Mouse (Mus musculus): ENCODE measurements around the gene Gm382.

Gene Gm382

GRCm38 (mm10) chrX:127039672-127040071 is at the start of gene Gm382:
Gene Gm382, plus strand, starts transcription at chrX:127039972.
- no peak for DNase-seq

- DNase-seq = no peak
These were observed 30.4 kb downstream of the Gm382 start for GRCm38 (mm10) chrX:127070179-127070578.

- no peak for DNase-seq
These were observed 51.5 kb downstream of the Gm382 start for GRCm38 (mm10) chrX:127091282-127091681.

DNA sequence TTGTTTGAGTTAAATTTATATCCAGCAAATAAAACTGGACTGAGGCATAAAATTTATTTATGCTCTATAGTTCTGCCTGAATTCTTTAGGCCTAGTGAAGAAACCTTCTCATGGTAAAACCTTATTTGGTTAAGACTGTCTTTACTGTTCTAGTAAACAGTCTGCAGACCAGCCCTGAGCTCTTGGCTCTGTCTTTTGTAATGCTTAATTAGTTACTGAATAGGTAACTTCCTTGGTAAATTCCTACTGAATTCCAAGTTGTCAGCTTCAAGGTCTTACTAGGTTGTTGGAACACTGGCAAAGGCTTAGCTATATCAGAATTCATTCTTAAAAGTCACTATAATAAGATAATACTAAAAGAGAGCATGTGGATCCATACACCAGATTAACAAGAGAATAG is 53.3 kb downstream of the Gm382 start:
- DNase-seq = no peak

DNA sequence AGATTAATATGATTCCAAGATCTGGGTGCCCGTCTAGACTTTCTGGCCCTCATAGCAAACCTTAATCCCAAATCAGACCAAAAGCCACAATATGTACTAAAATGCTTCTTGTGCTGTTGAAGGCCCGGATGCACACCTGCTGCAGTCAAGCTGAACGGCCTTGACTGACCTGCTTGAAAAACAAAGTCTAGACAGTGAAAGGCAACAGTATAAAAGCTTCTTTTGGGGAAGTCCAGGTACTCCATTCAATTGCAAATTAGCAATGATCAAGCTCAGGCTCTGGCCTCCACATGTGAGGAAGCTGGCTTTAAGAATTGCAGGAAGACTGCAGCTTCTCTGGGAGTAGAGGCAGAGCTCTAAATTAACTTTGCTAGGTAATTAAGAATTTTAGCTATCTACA is 54.2 kb downstream of the Gm382 start:
- no peak for DNase-seq

DNA sequence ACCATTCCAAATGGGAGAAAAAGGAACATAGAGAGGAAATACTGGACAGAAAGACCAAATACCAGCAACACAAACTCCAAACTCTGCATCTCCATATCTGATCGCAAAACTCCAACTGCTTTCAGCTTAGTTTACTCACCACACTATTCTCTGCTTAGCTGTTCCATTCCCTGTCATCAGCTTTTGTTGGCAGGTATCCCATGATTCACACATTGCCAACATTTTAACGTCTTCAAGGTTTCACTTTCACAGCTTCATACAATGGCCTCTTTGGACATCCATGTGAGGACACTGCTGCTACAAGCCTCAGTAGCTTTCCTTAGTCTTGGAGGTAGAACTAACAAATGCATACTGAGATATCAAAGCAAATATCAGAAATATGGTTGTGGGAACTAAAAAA is 64.6 kb downstream of the Gm382 start:
- DNase-seq = no peak
